Mouse (Mus musculus) T-helper 2 cell (primary cell): ENCODE data around the gene Abcc4.

Experiments used
- in situ Hi-C: fragments of 300-600 bp; cut with MboI, MseI; formaldehyde crosslinking; loops from one replicate; pipeline ENCODE4 v1.15.1; 2025; ENCODE audit warnings: high pct_unique_total_duplicates

Gene Abcc4

GRCm38 (mm10) chr14:118705808-118706731 lies at the start of gene Abcc4:
Gene Abcc4 (minus strand): TSS chr14:118706219.
- in situ Hi-C loops, result no loop called here

- in situ Hi-C loops, result loop anchor here (25.0 kb wide), 1 partner anchor 539 kb away; no protein-coding TSS in a partner anchor
Measured at GRCm38 (mm10) chr14:118751193-118751753, 45.3 kb upstream of the Abcc4 start.

GRCm38 (mm10) chr14:118750505-118751192 lies 44.6 kb upstream of the Abcc4 start:
- in situ Hi-C loops, result loop anchor here (25.0 kb wide), 1 partner anchor 538 kb away; no protein-coding TSS in a partner anchor

- in situ Hi-C loops, result loop anchor here (25.0 kb wide), 1 partner anchor 537 kb away; no protein-coding TSS in a partner anchor
Measured at GRCm38 (mm10) chr14:118749715-118750114, 43.7 kb upstream of the Abcc4 start.

- in situ Hi-C loops, result no loop called here
Measured at GRCm38 (mm10) chr14:118749068-118749467, 43.0 kb upstream of the Abcc4 start.

- in situ Hi-C loops, result no loop called here
Measured at GRCm38 (mm10) chr14:118742862-118743261, 36.8 kb upstream of the Abcc4 start.

- in situ Hi-C loops, result no loop called here
Measured at GRCm38 (mm10) chr14:118741780-118742179, 35.8 kb upstream of the Abcc4 start.

GRCm38 (mm10) chr14:118737251-118737888 lies 31.4 kb upstream of the Abcc4 start:
- in situ Hi-C loops, result no loop called here

- in situ Hi-C loops, result no loop called here
Measured at GRCm38 (mm10) chr14:118735114-118735513, 29.1 kb upstream of the Abcc4 start.

GRCm38 (mm10) chr14:118733146-118733545 lies 27.1 kb upstream of the Abcc4 start:
- in situ Hi-C loops, result no loop called here

GRCm38 (mm10) chr14:118730631-118731030 lies 24.6 kb upstream of the Abcc4 start:
- in situ Hi-C loops, result no loop called here

- in situ Hi-C loops, result no loop called here
Measured at GRCm38 (mm10) chr14:118725467-118725866, 19.4 kb upstream of the Abcc4 start.

- in situ Hi-C loops, result no loop called here
Measured at GRCm38 (mm10) chr14:118723920-118724693, 18.1 kb upstream of the Abcc4 start.

GRCm38 (mm10) chr14:118719566-118720174 lies 13.7 kb upstream of the Abcc4 start:
- in situ Hi-C loops, result no loop called here

GRCm38 (mm10) chr14:118718576-118718975 lies 12.6 kb upstream of the Abcc4 start:
- in situ Hi-C loops, result no loop called here

- in situ Hi-C loops, result no loop called here
Measured at GRCm38 (mm10) chr14:118716372-118717312, 10.6 kb upstream of the Abcc4 start.

GRCm38 (mm10) chr14:118714720-118715119 lies 8.7 kb upstream of the Abcc4 start:
- in situ Hi-C loops, result no loop called here

- in situ Hi-C loops, result no loop called here
Measured at GRCm38 (mm10) chr14:118714320-118714719, 8.3 kb upstream of the Abcc4 start.

- in situ Hi-C loops, result no loop called here
Measured at GRCm38 (mm10) chr14:118713869-118714268, 7.8 kb upstream of the Abcc4 start.
